Mouse (Mus musculus): Measurements from ENCODE around the gene Zbtb16. TPM values are rescaled to one million over a fixed set of nuclear protein-coding genes. Genes with fewer than 3 reads are reported as not detected.
A peak's percentile ranks its signal among the peaks of the same experiment; 100 is the strongest.

Gene Zbtb16
- polyA plus RNA-seq, 1 experiment: 1.8 TPM

- Histone ChIP-seq H3K4me1 (ENCODE audit: control insufficient read depth, insufficient read depth, insufficient read length, low read length) (peaks cover 20% of the 10 kb centered on the region), H3K27ac (ENCODE audit: insufficient read depth, low read depth, low read length) (peak overlapping the region; percentile 71), H3K36me3 (ENCODE audit: control insufficient read depth, insufficient read depth, low read length) (no peaks in the 10 kb centered on the region), H3K27me3 (ENCODE audit: control insufficient read depth, insufficient read depth, low read length) (no peaks in the 10 kb centered on the region), H3K4me3 (ENCODE audit: low read depth, low read length) (no peak overlapping the region)
- TF ChIP-seq CTCF (IDR thresholded peaks at IDR 0.05; ENCODE audit: extremely low read depth, insufficient read length, insufficient replicate concordance, low read depth, low read length) (no peak), POLR2A (IDR thresholded peaks at IDR 0.05; ENCODE audit: low read depth, low read length) (no peak)
- WGBS: 78% methylated on average over 12 of the region's 12 CpGs
These were observed 100.3 kb downstream of the Zbtb16 start for GRCm38 (mm10) chr9:48735466-48736312.

GRCm38 (mm10) chr9:48734725-48735465, 101.1 kb downstream of the Zbtb16 start:
- Histone ChIP-seq H3K4me1 (ENCODE audit: control insufficient read depth, insufficient read depth, insufficient read length, low read length) (peaks cover 17% of the 10 kb centered on the region), H3K27me3 (ENCODE audit: control insufficient read depth, insufficient read depth, low read length) (no peaks in the 10 kb centered on the region), H3K27ac (ENCODE audit: insufficient read depth, low read depth, low read length) (peak overlapping the region; percentile 71), H3K36me3 (ENCODE audit: control insufficient read depth, insufficient read depth, low read length) (no peaks in the 10 kb centered on the region), H3K4me3 (ENCODE audit: low read depth, low read length) (no peak overlapping the region)
- TF ChIP-seq CTCF (IDR thresholded peaks at IDR 0.05; ENCODE audit: extremely low read depth, insufficient read length, insufficient replicate concordance, low read depth, low read length) (no peak), POLR2A (IDR thresholded peaks at IDR 0.05; ENCODE audit: low read depth, low read length) (no peak)
- 94% methylated on average over 12 of the region's 12 CpGs for WGBS

- Histone ChIP-seq H3K27me3 (ENCODE audit: control insufficient read depth, insufficient read depth, low read length) (no peaks in the 10 kb centered on the region), H3K27ac (ENCODE audit: insufficient read depth, low read depth, low read length) (peak overlapping the region; percentile 71), H3K36me3 (ENCODE audit: control insufficient read depth, insufficient read depth, low read length) (no peaks in the 10 kb centered on the region), H3K4me1 (ENCODE audit: control insufficient read depth, insufficient read depth, insufficient read length, low read length) (peaks cover 8% of the 10 kb centered on the region), H3K4me3 (ENCODE audit: low read depth, low read length) (no peak overlapping the region)
- WGBS: 44% methylated on average over 13 of the region's 13 CpGs
- TF ChIP-seq CTCF (IDR thresholded peaks at IDR 0.05; ENCODE audit: extremely low read depth, insufficient read length, insufficient replicate concordance, low read depth, low read length) (no peak), POLR2A (IDR thresholded peaks at IDR 0.05; ENCODE audit: low read depth, low read length) (no peak)
These were observed 102.0 kb downstream of the Zbtb16 start for GRCm38 (mm10) chr9:48733817-48734544.

- Histone ChIP-seq H3K4me1 (ENCODE audit: control insufficient read depth, insufficient read depth, insufficient read length, low read length) (peaks cover 4% of the 10 kb centered on the region), H3K27me3 (ENCODE audit: control insufficient read depth, insufficient read depth, low read length) (no peaks in the 10 kb centered on the region), H3K27ac (ENCODE audit: insufficient read depth, low read depth, low read length) (no peak overlapping the region; the same call in 1 of the 2 replicates), H3K4me3 (ENCODE audit: low read depth, low read length) (no peak overlapping the region), H3K36me3 (ENCODE audit: control insufficient read depth, insufficient read depth, low read length) (no peaks in the 10 kb centered on the region)
- TF ChIP-seq POLR2A (IDR thresholded peaks at IDR 0.05; ENCODE audit: low read depth, low read length): no peak
- TF ChIP-seq CTCF (IDR thresholded peaks at IDR 0.05; ENCODE audit: extremely low read depth, insufficient read length, insufficient replicate concordance, low read depth, low read length): no peak
- WGBS: 75% methylated on average over 6 of the region's 6 CpGs
These were observed 102.9 kb downstream of the Zbtb16 start for GRCm38 (mm10) chr9:48733083-48733482.

DNA sequence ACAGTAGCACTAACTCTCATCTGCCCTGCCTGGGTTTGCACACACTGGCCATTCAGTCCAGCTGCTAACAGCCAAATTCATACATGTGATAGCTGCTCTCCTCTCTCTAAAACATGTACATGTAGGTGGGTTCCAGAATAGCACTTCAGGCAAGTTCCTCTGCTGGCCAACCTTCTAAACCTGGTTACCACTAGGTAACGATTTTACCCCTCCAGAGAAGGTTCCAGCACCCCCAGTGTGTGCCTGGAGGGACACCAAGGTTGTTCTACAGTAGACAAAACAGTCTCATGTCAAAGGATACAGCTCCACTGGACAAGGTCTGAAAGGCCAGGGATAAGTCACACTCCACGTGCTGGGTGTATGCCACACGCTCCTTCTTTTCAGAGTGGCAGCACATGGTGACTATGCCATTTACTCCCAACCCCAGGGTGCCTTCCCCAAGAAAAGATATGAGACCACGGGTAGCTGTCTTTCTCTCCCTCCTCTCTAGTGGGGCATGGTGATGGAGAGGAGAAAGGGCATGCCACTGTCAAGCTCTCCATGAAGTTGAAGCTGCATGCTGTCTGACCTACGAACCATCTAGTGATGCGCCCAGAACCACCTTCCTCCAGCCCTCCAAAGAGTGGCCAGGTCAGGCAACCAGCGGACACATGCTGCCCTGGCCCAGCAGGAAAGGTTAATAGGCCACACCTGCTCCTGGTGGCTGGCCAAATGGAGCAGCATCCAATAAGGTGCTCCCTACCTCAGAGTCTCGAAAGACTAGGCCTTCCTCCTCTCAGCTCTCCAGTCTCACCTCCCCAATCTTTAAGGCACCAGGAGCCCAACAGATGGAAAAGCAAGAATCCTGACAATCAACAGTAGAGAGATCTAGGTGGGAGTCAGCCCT, 104.1 kb downstream of the Zbtb16 start:
- peaks cover 4% of the 10 kb centered on the region for H3K4me1 ChIP-seq (ENCODE audit: control insufficient read depth, insufficient read depth, insufficient read length, low read length)
- TF ChIP-seq POLR2A (IDR thresholded peaks at IDR 0.05; ENCODE audit: low read depth, low read length): no peak
- no peak for TF ChIP-seq CTCF (IDR thresholded peaks at IDR 0.05; ENCODE audit: extremely low read depth, insufficient read length, insufficient replicate concordance, low read depth, low read length)
- 90% methylated on average over 8 of the region's 8 CpGs for WGBS
- no peaks in the 10 kb centered on the region for H3K36me3 ChIP-seq (ENCODE audit: control insufficient read depth, insufficient read depth, low read length)
- H3K27ac ChIP-seq (ENCODE audit: insufficient read depth, low read depth, low read length): no peak overlapping the region
- H3K4me3 ChIP-seq (ENCODE audit: low read depth, low read length): no peak overlapping the region
- H3K27me3 ChIP-seq (ENCODE audit: control insufficient read depth, insufficient read depth, low read length): no peaks in the 10 kb centered on the region

- H3K36me3 ChIP-seq (ENCODE audit: control insufficient read depth, insufficient read depth, low read length): no peaks in the 10 kb centered on the region
- no peaks in the 10 kb centered on the region for H3K27me3 ChIP-seq (ENCODE audit: control insufficient read depth, insufficient read depth, low read length)
- TF ChIP-seq POLR2A (IDR thresholded peaks at IDR 0.05; ENCODE audit: low read depth, low read length) (no peak), CTCF (IDR thresholded peaks at IDR 0.05; ENCODE audit: extremely low read depth, insufficient read length, insufficient replicate concordance, low read depth, low read length) (no peak)
- WGBS: 92% methylated on average over 10 of the region's 10 CpGs
- no peak overlapping the region for H3K27ac ChIP-seq (ENCODE audit: insufficient read depth, low read depth, low read length)
- H3K4me1 ChIP-seq (ENCODE audit: control insufficient read depth, insufficient read depth, insufficient read length, low read length): peaks cover under 1% of the 10 kb centered on the region
- no peak overlapping the region for H3K4me3 ChIP-seq (ENCODE audit: low read depth, low read length)
These were observed 105.5 kb downstream of the Zbtb16 start for GRCm38 (mm10) chr9:48730446-48730979.
